10 mouse cellular contexts compared by ENCODE assay signal in genomic region chr8:87784227-87784626, GRCm38 (mm10).
A peak's percentile ranks its signal among the peaks of the same experiment; 100 is the strongest.
DNase-seq lines count a peak whose midpoint lies in the region; ATAC-seq and TF ChIP-seq lines count a peak whose summit lies in the region.
"Had no signal": no experiment of that assay in that cellular context is flagged by ENCODE, and none has a peak within 500 bp of the region (broad histone marks: within the 10 kb centered on the region; RNA-seq: fewer than 3 reads in every experiment).

No protein-coding gene starts in this region.

- no peaks in the 10 kb centered on the region for H3K27me3 ChIP-seq in heart, embryonic 16.5 days (ENCODE audit: control insufficient read depth, insufficient read depth, low read length)
- no peaks in the 10 kb centered on the region for H3K27me3 ChIP-seq in hindbrain, embryonic 11.5 days (ENCODE audit: control insufficient read depth, insufficient read depth, low read length)
- no peaks in the 10 kb centered on the region for H3K27me3 ChIP-seq in midbrain, postnatal 0 days (ENCODE audit: insufficient read depth, low read length)
- H3K27me3 ChIP-seq: liver, embryonic 15.5 days had no signal

- ATAC-seq in heart, embryonic 16.5 days (replicated peaks; ENCODE audit: extremely low read depth, insufficient read depth, low FRiP score): no peak
- ATAC-seq in hindbrain, embryonic 11.5 days (ENCODE audit: low FRiP score): no peak; the same call in 1 of the 2 replicates
- no peak for ATAC-seq in midbrain, postnatal 0 days (ENCODE audit: low FRiP score)

- H3K9ac ChIP-seq in heart, embryonic 16.5 days (ENCODE audit: low read length): no peak overlapping the region
- 0 out of 2 replicates have a peak overlapping the region, but pooled peaks have one; percentile 12 for H3K9ac ChIP-seq in hindbrain, embryonic 11.5 days (ENCODE audit: low read depth, low read length)
- H3K9ac ChIP-seq in midbrain, postnatal 0 days (replicated peaks; ENCODE audit: low read length, poor library complexity, severe bottlenecking): no peak overlapping the region
- H3K9ac ChIP-seq: liver, embryonic 15.5 days had no signal

- no peak for DNase-seq in heart, adult 11 months
- DNase-seq in embryo, embryonic 10.5 days (ENCODE audit: low spot score): peak; percentile 78
- DNase-seq in hindbrain, embryonic 11.5 days (ENCODE audit: low spot score): no peak
- DNase-seq in midbrain, postnatal 0 days (ENCODE audit: low spot score): no peak
- DNase-seq in cerebellum, postnatal 4 days (ENCODE audit: low spot score in 2 of 2): no peak
- DNase-seq in layer of hippocampus, postnatal 25 days (ENCODE audit: extremely low spot score in 1 of 2, low spot score in 1 of 2): no peak
- no peak for DNase-seq in layer of hippocampus, postnatal 36 days
- DNase-seq: adrenal gland, adult 8-10 months had no signal

- WGBS in heart, embryonic 16.5 days: 50% methylated on average over 13 of the region's 13 CpGs
- 2% methylated on average over 13 of the region's 13 CpGs for WGBS in hindbrain, embryonic 11.5 days
- WGBS in midbrain, postnatal 0 days: 14% methylated on average over 13 of the region's 13 CpGs

- no peak for TF ChIP-seq CTCF in midbrain, postnatal 0 days (IDR thresholded peaks at IDR 0.05)

- H3K36me3 ChIP-seq in heart, embryonic 16.5 days (ENCODE audit: control insufficient read depth, insufficient read depth): no peaks in the 10 kb centered on the region
- H3K36me3 ChIP-seq in hindbrain, embryonic 11.5 days (ENCODE audit: control insufficient read depth, insufficient read depth, low read length): peaks cover 16% of the 10 kb centered on the region
- H3K36me3 ChIP-seq in midbrain, postnatal 0 days (ENCODE audit: insufficient read depth, low read length): peaks cover 25% of the 10 kb centered on the region
- H3K36me3 ChIP-seq: liver, embryonic 15.5 days had no signal

- no peak overlapping the region; the same call in 1 of the 2 replicates for H3K4me2 ChIP-seq in heart, embryonic 16.5 days (ENCODE audit: low read depth, low read length)
- H3K4me2 ChIP-seq in hindbrain, embryonic 11.5 days (replicated peaks; ENCODE audit: low read depth, low read length): peak overlapping the region; percentile 12; the same call in 1 of the 2 replicates
- 0 out of 2 replicates have a peak overlapping the region, but pooled peaks have one; percentile 2 for H3K4me2 ChIP-seq in midbrain, postnatal 0 days (ENCODE audit: low read depth, low read length, poor library complexity, severe bottlenecking)
- H3K4me2 ChIP-seq: liver, embryonic 15.5 days had no signal

- no peak overlapping the region for H3K4me3 ChIP-seq in heart, embryonic 16.5 days (ENCODE audit: low read length)
- H3K4me3 ChIP-seq in hindbrain, embryonic 11.5 days (ENCODE audit: low read depth, low read length): no peak overlapping the region
- no peak overlapping the region for H3K4me3 ChIP-seq in midbrain, postnatal 0 days (ENCODE audit: low read depth, low read length)
- H3K4me3 ChIP-seq: liver, embryonic 15.5 days had no signal

- H3K9me3 ChIP-seq in heart, embryonic 16.5 days (replicated peaks; ENCODE audit: control insufficient read depth, low read length): no peaks in the 10 kb centered on the region
- no peaks in the 10 kb centered on the region for H3K9me3 ChIP-seq in hindbrain, embryonic 11.5 days (ENCODE audit: control insufficient read depth, low read length)
- no peaks in the 10 kb centered on the region for H3K9me3 ChIP-seq in midbrain, postnatal 0 days (ENCODE audit: low read length)
- H3K9me3 ChIP-seq: liver, embryonic 15.5 days had no signal

- peak overlapping the region; percentile 19; the same call in 1 of the 2 replicates for H3K27ac ChIP-seq in heart, embryonic 16.5 days (ENCODE audit: low read length)
- H3K27ac ChIP-seq in hindbrain, embryonic 11.5 days (ENCODE audit: low read depth, low read length): peak overlapping the region; percentile 68
- no peak overlapping the region for H3K27ac ChIP-seq in midbrain, postnatal 0 days (ENCODE audit: low read depth, low read length)
- H3K27ac ChIP-seq: liver, embryonic 15.5 days had no signal

- H3K4me1 ChIP-seq in heart, embryonic 16.5 days (ENCODE audit: control insufficient read depth, insufficient read depth, low read length): peaks cover 4% of the 10 kb centered on the region; the same call in 1 of the 2 replicates
- H3K4me1 ChIP-seq in hindbrain, embryonic 11.5 days (replicated peaks; ENCODE audit: control insufficient read depth, insufficient read depth, low read length): peaks cover 16% of the 10 kb centered on the region
- peaks cover 5% of the 10 kb centered on the region; the same call in 1 of the 2 replicates for H3K4me1 ChIP-seq in midbrain, postnatal 0 days (ENCODE audit: insufficient read depth, low read length)
- H3K4me1 ChIP-seq: liver, embryonic 15.5 days had no signal
